Mouse (Mus musculus) bone marrow macrophage, adult 2 months (primary cell): Measurements from ENCODE around the gene Sim2.

Source experiments
- CTCF ChIP-seq: IDR thresholded peaks from 2 replicates; pipeline ENCODE4 v1.5.1; 2012; ENCODE audit warnings: low read depth, mild to moderate bottlenecking, low read length, moderate library complexity
- POLR2A ChIP-seq: IDR thresholded peaks from 2 replicates; pipeline ENCODE4 v1.6.1; 2012; ENCODE audit warnings: mild to moderate bottlenecking, low read depth, low read length, borderline replicate concordance

GRCm38 (mm10) chr16:94123247-94123646, 38.5 kb downstream of the Sim2 start:
- TF ChIP-seq CTCF (no peak), POLR2A (no peak)
